Mouse (Mus musculus) forebrain, embryonic 13.5 days (tissue): ENCODE measurements at regions not wholly inside any gene's neighbourhood (a gene's known extent, or its start where the extent isn't known, plus 50 kb on each side); places are given as distances from the start of the nearest gene placed in this dataset.

Experiments used
- ATAC-seq: fragments of 200-750 bp; cut with Nextera tagmentation; 2 replicates; pipeline ENCODE4 v1.8.0; 2017
- H3K27ac ChIP-seq: fragments of 300-500 bp; sonication (generic); 2 replicates; pipeline ENCODE4 v1.5.1; 2015; ENCODE audit warnings: inconsistent platforms, mild to moderate bottlenecking, moderate library complexity
- H3K27me3 ChIP-seq: fragments of 300-500 bp; sonication (generic); 2 replicates; pipeline ENCODE4 v1.6.1; 2015; ENCODE audit warnings: mild to moderate bottlenecking, inconsistent platforms
- H3K36me3 ChIP-seq: fragments of 300-500 bp; sonication (generic); 2 replicates; pipeline ENCODE4 v1.6.1; 2015; ENCODE audit warnings: mild to moderate bottlenecking, inconsistent platforms; ENCODE audit not compliant: poor library complexity, severe bottlenecking
- H3K4me1 ChIP-seq: fragments of 300-500 bp; sonication (generic); 2 replicates; pipeline ENCODE4 v1.6.1; 2015; ENCODE audit warnings: inconsistent platforms
- H3K4me2 ChIP-seq: fragments of 300-500 bp; sonication (generic); 2 replicates; pipeline ENCODE4 v1.6.1; 2015; ENCODE audit warnings: inconsistent platforms, mild to moderate bottlenecking, moderate library complexity
- H3K4me3 ChIP-seq: fragments of 300-500 bp; sonication (generic); 2 replicates; pipeline ENCODE4 v1.5.1; 2015; ENCODE audit warnings: mild to moderate bottlenecking, inconsistent platforms
- H3K9ac ChIP-seq: fragments of 300-500 bp; sonication (generic); 2 replicates; pipeline ENCODE4 v1.6.1; 2015; ENCODE audit warnings: mild to moderate bottlenecking, inconsistent platforms
- H3K9me3 ChIP-seq: fragments of 300-500 bp; sonication (generic); replicated peaks from 2 replicates; pipeline ENCODE4 v1.6.1; 2016; ENCODE audit warnings: inconsistent platforms
- WGBS: fragments of 180-500 bp; shearing (Covaris S2); methylation state at CpG from one replicate; pipeline ENCODE4 v1.1.7; 2015; 5-methylcytosine and 5-hydroxymethylcytosine counted together

GRCm38 (mm10) chr5:98108394-98108793 is 58.6 kb upstream of the Prdm8 start:
- no peak overlapping the region for H3K4me3 ChIP-seq
- no peak overlapping the region for H3K4me2 ChIP-seq
- 90% methylated on average over 3 of the region's 3 CpGs for WGBS

GRCm38 (mm10) chr5:98106261-98106660 is 60.7 kb upstream of the Prdm8 start:
- Histone ChIP-seq H3K36me3 (no peaks in the 10 kb centered on the region), H3K27me3 (no peaks in the 10 kb centered on the region), H3K4me2 (no peak overlapping the region), H3K4me1 (no peaks in the 10 kb centered on the region), H3K9me3 (no peaks in the 10 kb centered on the region), H3K4me3 (no peak overlapping the region), H3K27ac (no peak overlapping the region), H3K9ac (no peak overlapping the region)
- WGBS = 70% methylated on average over 6 of the region's 6 CpGs
- no peak for ATAC-seq

More at GRCm38 (mm10) chr5:98108394-98108793, 58.6 kb upstream of the Prdm8 start:
- Histone ChIP-seq H3K27me3 (no peaks in the 10 kb centered on the region), H3K36me3 (no peaks in the 10 kb centered on the region), H3K9ac (no peak overlapping the region), H3K27ac (no peak overlapping the region), H3K4me1 (no peaks in the 10 kb centered on the region), H3K9me3 (no peaks in the 10 kb centered on the region)
- ATAC-seq = no peak

DNA sequence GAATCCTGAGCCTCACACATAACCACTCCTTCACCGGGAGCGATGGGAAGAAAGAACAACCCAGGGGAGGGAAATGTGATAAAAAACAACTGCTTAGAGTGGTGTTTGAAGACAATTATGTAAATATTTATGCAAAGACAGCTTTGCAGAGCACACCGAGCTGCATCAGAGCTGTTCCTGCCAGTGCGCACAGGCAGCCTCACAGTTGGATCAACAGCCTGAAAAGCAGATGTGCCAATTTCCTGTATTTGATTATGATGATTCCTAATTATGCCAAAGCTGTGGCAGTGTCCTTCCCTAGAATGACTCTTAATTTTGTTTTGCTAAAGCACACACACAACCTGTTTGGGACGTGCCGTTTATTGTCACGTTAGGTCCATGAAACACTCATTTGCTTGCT is 52.6 kb upstream of the Antxr2 start:
- H3K9ac ChIP-seq = no peak overlapping the region
- no peaks in the 10 kb centered on the region for H3K36me3 ChIP-seq
- H3K4me2 ChIP-seq = no peak overlapping the region
- peak; percentile 59 for ATAC-seq
- 68% methylated on average over 7 of the region's 7 CpGs for WGBS
- no peaks in the 10 kb centered on the region for H3K27me3 ChIP-seq
- H3K9me3 ChIP-seq = no peaks in the 10 kb centered on the region
- no peaks in the 10 kb centered on the region for H3K4me1 ChIP-seq
- no peak overlapping the region for H3K27ac ChIP-seq
- H3K4me3 ChIP-seq = no peak overlapping the region

DNA sequence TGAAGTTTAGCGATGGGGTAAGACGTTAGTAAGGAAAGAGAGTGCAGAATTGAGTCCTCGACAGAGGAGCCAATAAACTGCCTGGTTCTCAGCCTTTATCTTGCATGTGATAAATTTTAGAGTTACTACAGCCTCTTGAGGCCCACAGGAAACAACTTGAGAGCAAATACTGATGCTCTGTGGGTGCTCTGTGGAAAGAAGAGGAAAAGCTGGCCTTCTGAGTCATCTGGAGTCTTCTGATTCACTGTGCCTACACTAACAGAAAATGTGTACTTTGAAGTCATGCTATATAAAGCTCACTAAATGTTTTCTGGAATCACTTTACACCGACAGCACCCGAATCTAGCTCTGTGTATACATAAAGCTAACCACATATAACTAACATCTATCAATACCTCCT is 50.4 kb upstream of the Antxr2 start:
- H3K27me3 ChIP-seq = no peaks in the 10 kb centered on the region
- no peak overlapping the region for H3K9ac ChIP-seq
- no peak for ATAC-seq
- no peaks in the 10 kb centered on the region for H3K9me3 ChIP-seq
- 91% methylated on average over 5 of the region's 5 CpGs for WGBS
- no peaks in the 10 kb centered on the region for H3K36me3 ChIP-seq
- no peaks in the 10 kb centered on the region for H3K4me1 ChIP-seq
- H3K4me2 ChIP-seq = no peak overlapping the region
- H3K27ac ChIP-seq = no peak overlapping the region
- no peak overlapping the region for H3K4me3 ChIP-seq
